Mouse (Mus musculus): Measurements from ENCODE around the gene Ovol3.
"Not testable (repeated sequence)": the region's sequence is repeated elsewhere in the genome, so short reads cannot be mapped to it uniquely, and the experiment has no call there.

Gene Ovol3

DNA sequence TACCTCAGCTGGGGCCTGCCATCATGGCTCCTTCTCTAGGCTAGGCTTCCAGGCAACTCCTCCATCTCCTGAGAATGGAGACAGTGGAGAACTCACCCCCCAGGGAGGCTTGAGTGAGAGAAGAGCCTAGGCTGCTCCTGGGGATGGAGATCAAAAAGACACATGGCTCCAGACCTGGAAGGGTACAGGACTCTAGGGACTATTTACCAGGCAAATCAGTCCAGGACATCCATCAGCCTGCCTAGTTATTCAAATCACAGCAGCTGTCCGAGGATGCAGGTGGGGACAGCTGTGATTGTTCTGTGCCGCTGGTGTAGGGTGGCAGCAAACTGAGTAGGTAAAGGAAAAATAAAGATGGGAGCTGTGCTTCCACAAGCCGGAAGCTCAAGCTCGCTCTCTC lies at the start of gene Ovol3:
Gene Ovol3 (minus strand): TSS at position 101 of the 400 bp plus-strand sequence.
- DNase-seq (ENCODE audit: low spot score in 2 of 2), result no peak

- DNase-seq (ENCODE audit: low spot score in 2 of 2), result no peak
Observed at GRCm38 (mm10) chr7:30282740-30283139, 47.2 kb upstream of the Ovol3 start.

GRCm38 (mm10) chr7:30281522-30281921 lies 46.0 kb upstream of the Ovol3 start:
- DNase-seq (ENCODE audit: low spot score in 2 of 2), result no peak

GRCm38 (mm10) chr7:30280670-30281138 lies 45.2 kb upstream of the Ovol3 start:
- peak; percentile 67 to 83 for DNase-seq (ENCODE audit: low spot score in 2 of 2)

- peak; percentile 90 to 92 for DNase-seq (ENCODE audit: low spot score in 2 of 2)
Observed at GRCm38 (mm10) chr7:30279951-30280669, 44.6 kb upstream of the Ovol3 start, which contains the start of the genes Thap8 and Wdr62. Gene Thap8, plus strand, starts transcription at chr7:30280094. Gene Wdr62, minus strand, starts transcription at chr7:30280419.

- no peak for DNase-seq (ENCODE audit: low spot score in 2 of 2)
Observed at GRCm38 (mm10) chr7:30279536-30279935, 44.0 kb upstream of the Ovol3 start.

GRCm38 (mm10) chr7:30278911-30279310 lies 43.4 kb upstream of the Ovol3 start:
- no peak for DNase-seq (ENCODE audit: low spot score in 2 of 2)

GRCm38 (mm10) chr7:30274383-30274782 lies 38.9 kb upstream of the Ovol3 start:
- DNase-seq (ENCODE audit: low spot score in 2 of 2), result no peak

DNA sequence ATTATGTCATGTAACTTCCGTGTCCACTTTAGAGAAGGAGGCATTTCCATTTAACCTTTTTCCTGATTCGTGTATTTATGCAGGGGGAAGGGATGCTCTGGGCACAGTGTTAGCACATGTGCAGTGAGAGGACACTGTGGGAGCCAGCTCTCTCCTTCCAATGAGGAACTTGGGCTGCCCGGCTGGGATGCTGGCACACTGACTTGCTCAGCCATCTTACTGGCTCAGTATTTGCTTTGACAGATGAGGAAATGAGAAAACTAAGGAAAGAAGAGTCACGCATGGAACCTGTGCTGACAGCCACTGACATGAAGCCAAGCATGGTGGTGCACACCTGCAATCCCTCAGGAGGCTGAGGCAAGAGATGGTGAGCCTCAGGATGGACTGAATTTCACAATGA lies 34.1 kb upstream of the Ovol3 start:
- no peak for DNase-seq (ENCODE audit: low spot score in 2 of 2)

DNA sequence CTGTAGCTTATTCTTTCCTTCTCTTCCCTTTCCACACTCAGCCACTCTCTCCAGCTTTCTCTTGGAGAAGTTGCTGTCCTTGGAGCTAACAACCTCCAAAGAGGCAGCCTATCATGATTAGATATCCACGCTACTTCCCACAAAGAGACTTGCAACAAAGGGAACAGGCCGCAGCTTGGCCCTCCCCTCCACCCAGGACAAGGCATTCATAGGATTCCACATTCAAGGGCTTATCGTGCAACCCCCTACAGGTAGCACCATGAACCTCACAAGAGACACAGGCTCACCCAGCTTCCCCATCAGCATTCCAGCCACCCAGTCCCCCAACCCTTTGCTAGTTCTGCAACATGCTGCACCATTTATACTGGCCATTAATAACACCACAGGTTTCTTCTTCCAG lies 31.3 kb upstream of the Ovol3 start:
- no peak for DNase-seq (ENCODE audit: low spot score in 2 of 2)

DNA sequence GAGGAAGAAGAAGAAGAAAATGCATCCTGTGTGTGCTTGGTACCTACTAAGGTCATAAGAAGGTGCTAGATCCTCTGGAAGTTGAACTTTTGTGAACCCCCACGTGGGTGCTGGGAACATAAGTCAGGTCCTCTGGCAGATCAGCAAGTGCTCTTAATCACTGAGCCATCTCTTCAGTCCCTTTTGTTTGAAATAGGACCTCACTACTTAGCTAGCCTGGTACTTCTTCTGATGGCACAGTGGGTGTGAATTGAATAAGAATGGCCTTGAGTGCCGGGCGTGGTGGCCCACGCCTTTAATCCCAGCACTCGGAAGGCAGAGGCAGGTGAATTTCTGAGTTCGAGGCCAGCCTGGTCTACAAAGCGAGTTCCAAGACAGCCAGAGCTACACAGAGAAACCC lies 30.4 kb upstream of the Ovol3 start:
- no peak for DNase-seq (ENCODE audit: low spot score in 2 of 2)

- no peak for DNase-seq (ENCODE audit: low spot score in 2 of 2)
Observed at GRCm38 (mm10) chr7:30265531-30265930, 30.0 kb upstream of the Ovol3 start.

GRCm38 (mm10) chr7:30265041-30265440 lies 29.5 kb upstream of the Ovol3 start:
- DNase-seq (ENCODE audit: low spot score in 2 of 2), result no peak

- DNase-seq (ENCODE audit: low spot score in 2 of 2), result no peak
Observed at GRCm38 (mm10) chr7:30251956-30252954, 16.7 kb upstream of the Ovol3 start.

DNA sequence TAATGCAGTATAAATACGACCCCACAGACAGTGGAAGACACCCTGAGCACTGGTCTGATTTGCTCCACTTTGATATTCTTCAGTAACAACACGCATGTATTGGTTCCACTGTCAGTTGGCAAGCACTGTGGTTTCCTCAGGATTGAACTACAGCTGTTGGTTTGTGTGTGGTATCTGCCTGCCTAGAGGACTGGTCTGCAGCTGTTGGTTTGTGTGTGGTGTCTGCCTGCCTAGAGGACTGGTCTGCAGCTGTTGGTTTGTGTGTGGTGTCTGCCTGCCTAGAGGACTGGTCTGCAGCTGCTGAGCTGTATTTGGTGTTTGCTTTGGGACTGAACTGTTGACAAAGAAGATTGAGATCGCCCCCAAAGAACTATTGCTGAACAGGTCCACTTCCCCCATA lies 1.8 kb upstream of the Ovol3 start:
- not testable (repeated sequence) for DNase-seq (ENCODE audit: low spot score in 2 of 2)

DNA sequence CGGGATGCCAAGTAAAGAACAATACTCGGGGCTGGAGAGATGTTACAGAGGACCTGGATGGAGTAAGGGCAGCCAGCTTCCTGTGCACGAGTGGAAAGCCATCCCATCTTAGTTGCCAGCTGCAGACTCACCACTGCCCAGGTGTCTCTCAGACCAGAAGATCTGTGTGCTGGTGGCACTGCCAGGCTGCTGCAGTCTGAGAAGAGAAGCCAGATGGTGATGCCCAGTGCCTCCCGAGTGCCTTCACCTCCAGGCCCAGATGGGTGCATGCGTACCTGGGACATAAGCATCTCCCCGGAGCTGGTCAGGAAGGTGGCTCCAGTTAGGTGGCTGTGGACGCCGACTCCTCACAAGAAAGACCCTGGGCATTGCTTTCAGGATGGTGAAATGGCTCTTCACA lies 434 bp downstream of the Ovol3 start:
- no peak for DNase-seq (ENCODE audit: low spot score in 2 of 2)

GRCm38 (mm10) chr7:30234276-30234858 lies 1.2 kb downstream of the Ovol3 start:
- no peak for DNase-seq (ENCODE audit: low spot score in 2 of 2)

DNA sequence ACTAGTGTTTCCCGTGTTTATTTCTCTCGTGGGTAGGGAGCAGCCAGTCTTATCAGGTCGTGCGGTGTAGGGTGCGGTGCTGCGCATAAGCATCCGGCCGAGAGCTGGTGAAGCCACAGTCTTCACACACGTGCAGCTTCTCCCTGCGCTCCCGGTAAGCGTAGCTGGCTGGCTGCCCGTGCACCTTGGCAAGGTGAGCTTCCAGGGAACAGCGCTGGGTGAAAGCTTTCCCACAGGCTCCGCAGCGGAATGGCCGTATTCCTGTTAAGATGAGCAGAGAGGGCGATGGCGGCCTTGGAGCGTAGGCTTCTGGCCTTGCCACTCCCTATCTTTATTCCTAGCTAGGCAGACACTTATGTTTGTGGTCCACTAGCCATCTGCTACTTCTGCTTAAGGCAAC lies 2.1 kb downstream of the Ovol3 start:
- DNase-seq (ENCODE audit: low spot score in 2 of 2), result no peak

- DNase-seq (ENCODE audit: low spot score in 2 of 2), result peak; percentile 67 to 73
Observed at GRCm38 (mm10) chr7:30232631-30233148, 2.8 kb downstream of the Ovol3 start.

- DNase-seq (ENCODE audit: low spot score in 2 of 2), result peak; percentile 92 to 94
Observed at GRCm38 (mm10) chr7:30231669-30232454, 3.7 kb downstream of the Ovol3 start, which contains the start of the genes Polr2i and Tbcb. Gene Polr2i, plus strand, starts transcription at chr7:30231948. Gene Tbcb, minus strand, starts transcription at chr7:30232272.

DNA sequence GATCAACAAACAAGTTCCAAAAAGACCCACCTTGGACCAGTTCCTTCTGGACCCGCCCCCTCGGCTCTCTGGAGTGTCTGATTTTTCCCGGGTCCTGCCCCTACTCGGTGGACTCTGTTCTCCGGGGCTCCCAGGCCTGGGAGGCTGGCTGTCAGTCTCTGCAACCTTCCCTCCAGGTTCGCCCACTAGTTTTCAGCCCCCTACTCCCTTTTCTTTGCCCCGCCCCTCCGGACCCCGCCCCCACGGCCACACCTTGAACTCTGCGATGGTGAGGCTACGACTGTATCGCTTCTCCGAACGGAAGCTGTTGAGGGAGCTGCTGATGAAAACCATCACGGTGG lies 4.2 kb downstream of the Ovol3 start:
- DNase-seq (ENCODE audit: low spot score in 2 of 2), result no peak
